Mouse (Mus musculus): ENCODE data around the gene Kctd20. TPM values are rescaled to one million over a fixed set of nuclear protein-coding genes. Genes with fewer than 3 reads are reported as not detected.

The Kctd20 gene
- polyA plus RNA-seq, 1 experiment from 2014 or later = 123 TPM

DNA sequence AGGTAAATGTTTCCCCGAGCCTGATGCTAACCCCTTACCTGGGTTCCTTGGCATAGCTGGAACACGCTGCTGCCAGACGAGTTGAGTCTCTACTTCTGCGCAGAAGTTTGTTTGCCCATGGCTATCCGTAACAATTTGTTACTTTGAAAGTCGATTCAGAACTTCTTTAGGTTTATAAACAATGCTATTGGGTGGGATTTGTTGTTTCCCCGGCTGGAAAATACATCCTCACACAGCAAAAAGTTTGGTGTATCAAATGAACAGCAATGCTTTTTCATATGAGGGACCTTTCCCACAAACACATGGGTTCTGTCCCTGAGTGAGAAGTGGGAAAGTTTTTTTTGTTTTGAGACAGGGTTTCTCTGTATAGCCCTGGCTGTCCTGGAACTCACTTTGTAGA, 8.0 kb upstream of the Kctd20 start, which contains the start of gene Pxt1:
Gene Pxt1 (minus strand): TSS at position 101 of the 400 bp plus-strand sequence.
- WGBS = 90% methylated on average over 7 of the region's 7 CpGs
- no peaks in the 10 kb centered on the region for H3K9me3 ChIP-seq (ENCODE audit: control insufficient read depth, low read length)
- no peaks in the 10 kb centered on the region for H3K36me3 ChIP-seq (ENCODE audit: control insufficient read depth, insufficient read depth)
- H3K27me3 ChIP-seq (replicated peaks; ENCODE audit: control insufficient read depth, insufficient read depth, low read length) = no peaks in the 10 kb centered on the region
- no peak within 1 kb of the TSS for H3K27ac ChIP-seq (ENCODE audit: low read length)
- no peak within 1 kb of the TSS for H3K9ac ChIP-seq (replicated peaks; ENCODE audit: low read depth, low read length)
- no peak within 1 kb of the TSS for H3K4me2 ChIP-seq (ENCODE audit: low read length)
- ATAC-seq = no peak
- H3K4me3 ChIP-seq (replicated peaks; ENCODE audit: low read length) = no peak within 1 kb of the TSS
- no peaks in the 10 kb centered on the region for H3K4me1 ChIP-seq (replicated peaks; ENCODE audit: control insufficient read depth, insufficient read depth, low read length)

- Histone ChIP-seq H3K9ac (replicated peaks; ENCODE audit: low read depth, low read length) (no peak overlapping the region), H3K36me3 (ENCODE audit: control insufficient read depth, insufficient read depth) (no peaks in the 10 kb centered on the region), H3K27me3 (replicated peaks; ENCODE audit: control insufficient read depth, insufficient read depth, low read length) (no peaks in the 10 kb centered on the region), H3K4me1 (replicated peaks; ENCODE audit: control insufficient read depth, insufficient read depth, low read length) (no peaks in the 10 kb centered on the region), H3K4me2 (ENCODE audit: low read length) (no peak overlapping the region), H3K4me3 (replicated peaks; ENCODE audit: low read length) (no peak overlapping the region), H3K9me3 (ENCODE audit: control insufficient read depth, low read length) (no peaks in the 10 kb centered on the region), H3K27ac (ENCODE audit: low read length) (no peak overlapping the region)
- 91% methylated on average over 7 of the region's 7 CpGs for WGBS
- no peak for ATAC-seq
Observed at GRCm38 (mm10) chr17:28944481-28944880, 7.3 kb upstream of the Kctd20 start.

DNA sequence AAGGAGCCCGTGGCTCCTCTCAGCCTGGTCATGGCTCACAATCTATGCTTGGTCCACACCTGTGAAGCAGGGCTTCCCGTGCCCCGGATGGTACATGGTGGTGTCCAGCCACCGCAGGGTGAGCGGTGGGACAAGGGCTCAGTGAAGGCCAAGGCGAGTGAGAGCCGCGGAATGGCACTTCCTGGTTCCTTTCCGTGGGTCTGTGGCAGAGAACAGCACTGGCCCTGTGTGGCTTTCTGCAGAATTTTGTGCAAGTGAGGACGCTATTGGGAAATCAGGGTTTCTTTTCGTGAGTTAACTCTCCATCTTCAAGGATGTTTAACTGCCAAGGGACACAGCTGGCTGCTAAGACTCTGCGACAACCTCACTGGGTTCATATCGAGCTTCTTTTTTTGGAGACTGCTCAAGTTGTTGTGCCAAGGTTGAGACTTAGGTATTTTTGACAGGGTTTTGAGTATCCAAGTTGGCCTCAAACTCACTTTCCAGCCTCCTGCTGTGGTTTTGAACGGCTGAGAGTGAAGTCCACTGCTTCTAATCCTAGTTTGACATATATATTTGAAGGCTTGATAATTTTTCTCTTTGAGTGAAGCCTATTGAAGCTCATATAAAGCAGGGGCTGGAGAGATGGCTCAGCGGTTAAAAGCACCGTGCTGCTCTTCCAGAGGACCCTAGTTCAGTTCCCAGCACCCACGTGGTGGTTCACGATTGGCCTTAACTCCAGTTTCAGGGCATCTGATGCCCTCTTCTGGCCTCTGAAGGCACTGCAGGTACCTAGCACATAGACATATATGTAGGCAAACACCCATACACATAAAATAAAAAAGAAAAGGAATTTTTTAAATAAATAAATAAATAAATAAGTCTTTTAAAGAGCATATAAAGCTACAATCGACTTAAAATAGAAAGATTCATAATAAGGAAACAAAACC, 4.5 kb upstream of the Kctd20 start:
- Histone ChIP-seq H3K27ac (ENCODE audit: low read length) (no peak overlapping the region), H3K4me1 (replicated peaks; ENCODE audit: control insufficient read depth, insufficient read depth, low read length) (peaks cover 5% of the 10 kb centered on the region), H3K9ac (replicated peaks; ENCODE audit: low read depth, low read length) (no peak overlapping the region), H3K36me3 (ENCODE audit: control insufficient read depth, insufficient read depth) (no peaks in the 10 kb centered on the region), H3K4me3 (replicated peaks; ENCODE audit: low read length) (no peak overlapping the region), H3K9me3 (ENCODE audit: control insufficient read depth, low read length) (no peaks in the 10 kb centered on the region), H3K27me3 (replicated peaks; ENCODE audit: control insufficient read depth, insufficient read depth, low read length) (no peaks in the 10 kb centered on the region), H3K4me2 (ENCODE audit: low read length) (no peak overlapping the region)
- 88% methylated on average over 19 of the region's 19 CpGs for WGBS
- ATAC-seq = no peak

GRCm38 (mm10) chr17:28948661-28949060, 3.1 kb upstream of the Kctd20 start:
- H3K36me3 ChIP-seq (ENCODE audit: control insufficient read depth, insufficient read depth) = no peaks in the 10 kb centered on the region
- peaks cover 11% of the 10 kb centered on the region for H3K4me1 ChIP-seq (replicated peaks; ENCODE audit: control insufficient read depth, insufficient read depth, low read length)
- H3K4me3 ChIP-seq (replicated peaks; ENCODE audit: low read length) = no peak overlapping the region
- H3K9me3 ChIP-seq (ENCODE audit: control insufficient read depth, low read length) = no peaks in the 10 kb centered on the region
- no peak overlapping the region for H3K9ac ChIP-seq (replicated peaks; ENCODE audit: low read depth, low read length)
- no peak for ATAC-seq
- WGBS = 70% methylated on average over 4 of the region's 4 CpGs
- no peak overlapping the region for H3K4me2 ChIP-seq (ENCODE audit: low read length)
- no peaks in the 10 kb centered on the region for H3K27me3 ChIP-seq (replicated peaks; ENCODE audit: control insufficient read depth, insufficient read depth, low read length)
- H3K27ac ChIP-seq (ENCODE audit: low read length) = no peak overlapping the region

- Histone ChIP-seq H3K9me3 (ENCODE audit: control insufficient read depth, low read length) (no peaks in the 10 kb centered on the region), H3K9ac (replicated peaks; ENCODE audit: low read depth, low read length) (no peak overlapping the region), H3K4me2 (ENCODE audit: low read length) (no peak overlapping the region), H3K4me1 (replicated peaks; ENCODE audit: control insufficient read depth, insufficient read depth, low read length) (peaks cover 19% of the 10 kb centered on the region), H3K36me3 (ENCODE audit: control insufficient read depth, insufficient read depth) (no peaks in the 10 kb centered on the region), H3K27ac (ENCODE audit: low read length) (no peak overlapping the region), H3K4me3 (replicated peaks; ENCODE audit: low read length) (no peak overlapping the region), H3K27me3 (replicated peaks; ENCODE audit: control insufficient read depth, insufficient read depth, low read length) (no peaks in the 10 kb centered on the region)
- ATAC-seq = no peak
- WGBS = 79% methylated on average over 4 of the region's 4 CpGs
Observed at GRCm38 (mm10) chr17:28950751-28951150, 999 bp upstream of the Kctd20 start.

DNA sequence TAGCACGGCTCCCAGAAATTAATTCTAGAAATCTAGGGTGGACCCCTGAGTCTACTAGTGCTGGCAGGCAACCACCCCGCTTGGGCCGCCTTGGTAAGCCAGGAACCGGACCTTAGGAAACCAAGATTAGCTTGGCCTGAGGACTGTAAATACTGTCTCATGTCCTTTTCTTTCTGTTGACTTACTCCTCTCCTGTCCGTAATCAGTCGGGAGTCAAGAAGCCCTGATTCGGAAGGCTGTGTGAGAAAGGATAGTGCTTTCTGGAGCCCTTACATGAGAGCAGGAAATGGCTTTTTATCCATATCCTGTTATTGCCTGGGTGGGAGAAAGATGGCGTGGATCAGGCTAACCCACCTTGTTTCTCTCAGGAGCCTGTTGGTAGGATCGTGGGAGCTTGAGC, 1.5 kb downstream of the Kctd20 start:
- Histone ChIP-seq H3K36me3 (ENCODE audit: control insufficient read depth, insufficient read depth) (no peaks in the 10 kb centered on the region), H3K4me2 (ENCODE audit: low read length) (peak overlapping the region; percentile 64), H3K27ac (ENCODE audit: low read length) (no peak overlapping the region; the same call in 1 of the 2 replicates), H3K9me3 (ENCODE audit: control insufficient read depth, low read length) (no peaks in the 10 kb centered on the region), H3K4me3 (replicated peaks; ENCODE audit: low read length) (peak overlapping the region; percentile 81), H3K27me3 (replicated peaks; ENCODE audit: control insufficient read depth, insufficient read depth, low read length) (no peaks in the 10 kb centered on the region), H3K4me1 (replicated peaks; ENCODE audit: control insufficient read depth, insufficient read depth, low read length) (peaks cover 19% of the 10 kb centered on the region), H3K9ac (replicated peaks; ENCODE audit: low read depth, low read length) (peak overlapping the region; percentile 93)
- 14% methylated on average over 9 of the region's 9 CpGs for WGBS
- no peak for ATAC-seq

DNA sequence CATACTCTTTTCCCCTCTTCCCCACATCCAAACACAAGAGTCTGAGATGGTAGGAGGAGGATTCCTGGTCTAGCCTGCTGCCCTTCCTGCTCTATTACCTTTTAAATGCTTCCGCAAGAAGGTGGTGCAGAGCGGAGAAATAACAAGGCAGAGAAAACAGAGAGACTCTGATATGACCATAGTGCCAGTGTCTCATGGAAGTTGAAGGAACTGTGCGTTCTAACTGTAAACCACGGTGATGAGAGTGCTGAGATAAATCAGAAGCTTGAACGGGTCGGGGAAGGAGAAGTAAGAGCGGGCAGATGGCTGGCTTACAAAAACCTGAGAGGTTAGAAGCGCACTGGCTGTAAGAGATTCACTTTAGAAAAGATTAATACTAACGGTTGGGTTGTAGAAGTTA, 2.7 kb downstream of the Kctd20 start:
- no peaks in the 10 kb centered on the region for H3K9me3 ChIP-seq (ENCODE audit: control insufficient read depth, low read length)
- peak overlapping the region; percentile 64 for H3K4me2 ChIP-seq (ENCODE audit: low read length)
- H3K4me3 ChIP-seq (replicated peaks; ENCODE audit: low read length) = no peak overlapping the region
- no peaks in the 10 kb centered on the region for H3K36me3 ChIP-seq (ENCODE audit: control insufficient read depth, insufficient read depth)
- 96% methylated on average over 9 of the region's 9 CpGs for WGBS
- H3K4me1 ChIP-seq (replicated peaks; ENCODE audit: control insufficient read depth, insufficient read depth, low read length) = peaks cover 19% of the 10 kb centered on the region
- no peak for ATAC-seq
- no peak overlapping the region for H3K27ac ChIP-seq (ENCODE audit: low read length)
- no peak overlapping the region for H3K9ac ChIP-seq (replicated peaks; ENCODE audit: low read depth, low read length)
- no peaks in the 10 kb centered on the region for H3K27me3 ChIP-seq (replicated peaks; ENCODE audit: control insufficient read depth, insufficient read depth, low read length)

GRCm38 (mm10) chr17:28960597-28960996, 8.8 kb downstream of the Kctd20 start:
- peaks cover 26% of the 10 kb centered on the region for H3K36me3 ChIP-seq (ENCODE audit: control insufficient read depth, insufficient read depth)

DNA sequence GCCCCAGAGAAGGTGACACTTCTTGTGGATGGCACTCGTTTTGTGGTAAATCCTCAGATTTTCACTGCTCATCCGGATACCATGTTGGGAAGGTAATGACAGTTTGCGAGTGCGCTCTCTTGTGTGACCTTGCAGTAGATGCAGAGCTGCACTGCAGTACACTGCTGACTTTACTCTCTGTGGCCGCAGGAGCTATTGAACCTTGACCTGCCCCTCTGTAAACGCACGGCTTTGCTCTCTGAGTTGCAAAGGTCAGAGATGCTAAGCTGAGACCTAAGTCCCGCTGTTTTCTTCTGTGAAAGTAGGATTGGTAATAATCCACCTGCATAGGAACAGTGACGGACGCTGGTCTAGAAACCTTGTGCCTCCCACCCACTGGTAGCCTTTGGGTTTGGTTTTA, 9.8 kb downstream of the Kctd20 start:
- H3K4me3 ChIP-seq (replicated peaks; ENCODE audit: low read length) = no peak overlapping the region
- peaks cover 34% of the 10 kb centered on the region for H3K36me3 ChIP-seq (ENCODE audit: control insufficient read depth, insufficient read depth)
- no peaks in the 10 kb centered on the region for H3K27me3 ChIP-seq (replicated peaks; ENCODE audit: control insufficient read depth, insufficient read depth, low read length)
- no peaks in the 10 kb centered on the region for H3K9me3 ChIP-seq (ENCODE audit: control insufficient read depth, low read length)
- H3K27ac ChIP-seq (ENCODE audit: low read length) = no peak overlapping the region
- no peak overlapping the region for H3K9ac ChIP-seq (replicated peaks; ENCODE audit: low read depth, low read length)
- 91% methylated on average over 10 of the region's 10 CpGs for WGBS
- ATAC-seq = no peak
- H3K4me2 ChIP-seq (ENCODE audit: low read length) = no peak overlapping the region
- no peaks in the 10 kb centered on the region for H3K4me1 ChIP-seq (replicated peaks; ENCODE audit: control insufficient read depth, insufficient read depth, low read length)

More at GRCm38 (mm10) chr17:28960597-28960996, 8.8 kb downstream of the Kctd20 start:
- ATAC-seq = no peak
- Histone ChIP-seq H3K27ac (ENCODE audit: low read length) (no peak overlapping the region), H3K4me2 (ENCODE audit: low read length) (no peak overlapping the region), H3K4me3 (replicated peaks; ENCODE audit: low read length) (no peak overlapping the region), H3K27me3 (replicated peaks; ENCODE audit: control insufficient read depth, insufficient read depth, low read length) (no peaks in the 10 kb centered on the region), H3K9ac (replicated peaks; ENCODE audit: low read depth, low read length) (no peak overlapping the region), H3K9me3 (ENCODE audit: control insufficient read depth, low read length) (no peaks in the 10 kb centered on the region), H3K4me1 (replicated peaks; ENCODE audit: control insufficient read depth, insufficient read depth, low read length) (no peaks in the 10 kb centered on the region)
- 72% methylated on average over 10 of the region's 10 CpGs for WGBS
